Mouse (Mus musculus) right cerebral cortex, postnatal 4 days (tissue): Measurements from ENCODE around the gene Olfr1393.

ENCODE experiments used
- DNase-seq: peaks from one replicate; pipeline ENCODE4 v3.0.0-alpha.2; 2022

Gene Olfr1393

GRCm38 (mm10) chr11:49326726-49327125 lies 48.6 kb downstream of the Olfr1393 start:
- no peak for DNase-seq

DNA sequence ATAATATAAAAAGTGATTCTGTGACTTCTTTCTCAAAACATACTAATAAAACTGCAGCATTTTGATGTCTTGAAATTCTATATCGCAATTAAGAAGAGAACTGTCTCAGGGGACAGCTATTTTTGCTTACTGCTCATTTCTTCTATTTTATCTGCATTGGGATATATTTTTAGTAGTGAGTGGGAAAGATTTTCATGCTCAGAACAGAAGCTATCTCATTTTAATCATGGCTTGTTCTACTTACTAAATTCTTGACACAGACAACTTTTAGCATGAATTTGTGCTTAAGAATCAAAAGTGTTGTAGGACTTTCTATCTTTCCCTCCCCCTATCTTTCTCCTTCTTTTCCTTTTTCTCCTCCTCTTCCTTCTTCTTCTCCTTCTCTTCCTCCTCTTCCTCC lies 51.6 kb downstream of the Olfr1393 start:
- DNase-seq = no peak
